Mouse (Mus musculus) CH12.LX (cell line): ENCODE data around the gene Atp8a2. TPM values are rescaled to one million over a fixed set of nuclear protein-coding genes. Genes with fewer than 3 reads are reported as not detected.

Source experiments
- DNase-seq: peaks from one replicate; pipeline ENCODE4 v3.0.0-alpha.2; 2013; ENCODE audit errors: extremely low read depth
- H3K27ac ChIP-seq: 2 replicates; pipeline ENCODE4 v1.5.1; 2012; ENCODE audit warnings: low read depth, mild to moderate bottlenecking, control low read depth, moderate library complexity; ENCODE audit not compliant: insufficient read depth
- H3K27me3 ChIP-seq: replicated peaks from 2 replicates; pipeline ENCODE3; 2012; ENCODE audit warnings: inconsistent platforms
- H3K36me3 ChIP-seq, 2 experiments: replicated peaks in 1 of 2; 2 replicates each; pipeline versions ENCODE3 to v1.6.1; 2012; ENCODE audit warnings: inconsistent platforms in 1 of 2, low read length in 1 of 2, mild to moderate bottlenecking in 1 of 2, mixed read lengths in 1 of 2, moderate library complexity in 1 of 2; ENCODE audit not compliant: control insufficient read depth in 1 of 2, insufficient read depth in 1 of 2
- H3K4me1 ChIP-seq, 2 experiments: 2 replicates each; pipeline ENCODE4 v1.6.1; 2012; ENCODE audit warnings: inconsistent platforms in 1 of 2, moderate library complexity in 1 of 2; ENCODE audit not compliant: insufficient read depth in 2 of 2, control insufficient read depth in 1 of 2
- H3K4me2 ChIP-seq: 2 replicates; pipeline ENCODE4 v1.6.1; 2012; ENCODE audit warnings: low read depth, mild to moderate bottlenecking, control low read depth; ENCODE audit not compliant: poor library complexity, insufficient read depth, severe bottlenecking
- H3K4me3 ChIP-seq, 3 experiments: fragments of 150-350 bp in 1 of 3; sonication (generic) in 1 of 3; replicated peaks in 1 of 3; 2 replicates each; pipeline versions ENCODE3 to v1.5.1; 2011 to 2012; ENCODE audit warnings: low read depth in 2 of 3, low read length in 2 of 3, mild to moderate bottlenecking in 2 of 3, moderate library complexity in 2 of 3, control low read depth in 1 of 3, improper control_type of control experiment in 1 of 3, inconsistent platforms in 1 of 3, mixed read lengths in 1 of 3; ENCODE audit not compliant: poor library complexity in 1 of 3
- H3K79me2 ChIP-seq: replicated peaks from 2 replicates; pipeline ENCODE4 v1.6.1; 2012; ENCODE audit warnings: mild to moderate bottlenecking, moderate library complexity; ENCODE audit not compliant: control insufficient read depth, poor library complexity, insufficient read depth, severe bottlenecking; ENCODE audit errors: extremely low read depth
- H3K9ac ChIP-seq: 2 replicates; pipeline ENCODE4 v1.6.1; 2012; ENCODE audit warnings: low read depth, mild to moderate bottlenecking, control low read depth, moderate library complexity; ENCODE audit not compliant: insufficient read depth
- H3K9me3 ChIP-seq: replicated peaks from 2 replicates; pipeline ENCODE3; 2012; ENCODE audit warnings: low read length, inconsistent platforms, mixed read lengths
- CHD1 ChIP-seq: IDR thresholded peaks from 2 replicates; pipeline ENCODE4 v1.6.1; 2012; ENCODE audit warnings: low read depth, low read length, improper control_type of control experiment, inconsistent platforms
- CHD2 ChIP-seq: IDR thresholded peaks from 2 replicates; pipeline ENCODE4 v1.6.1; 2011; ENCODE audit warnings: low read length, improper control_type of control experiment
- E2F4 ChIP-seq: IDR thresholded peaks from 2 replicates; pipeline ENCODE4 v1.6.1; 2011; ENCODE audit warnings: low read depth, low read length, improper control_type of control experiment; ENCODE audit not compliant: insufficient replicate concordance
- EP300 ChIP-seq: IDR thresholded peaks from 2 replicates; pipeline ENCODE4 v1.6.1; 2011; ENCODE audit warnings: low read length, improper control_type of control experiment
- HCFC1 ChIP-seq: IDR thresholded peaks from 2 replicates; pipeline ENCODE4 v1.6.1; 2012; ENCODE audit warnings: low read depth, mild to moderate bottlenecking, inconsistent platforms, low read length, improper control_type of control experiment
- MAX ChIP-seq: IDR thresholded peaks from 2 replicates; pipeline ENCODE4 v1.6.1; 2011; ENCODE audit warnings: low read length, improper control_type of control experiment
- MAZ ChIP-seq: IDR thresholded peaks from 2 replicates; pipeline ENCODE4 v1.6.1; 2012; ENCODE audit warnings: low read depth, mild to moderate bottlenecking, inconsistent platforms, low read length, improper control_type of control experiment, moderate library complexity
- MXI1 ChIP-seq: IDR thresholded peaks from 2 replicates; pipeline ENCODE4 v1.6.1; 2011; ENCODE audit warnings: mild to moderate bottlenecking, low read depth, low read length, improper control_type of control experiment
- MYC ChIP-seq: IDR thresholded peaks from 2 replicates; pipeline ENCODE4 v1.6.1; 2011; ENCODE audit warnings: low read depth, mild to moderate bottlenecking, improper control_type of control experiment, low read length
- NELFE ChIP-seq: IDR thresholded peaks from 2 replicates; pipeline ENCODE4 v1.6.1; 2011; ENCODE audit warnings: low read depth, low read length, improper control_type of control experiment
- PAX5 ChIP-seq: IDR thresholded peaks from 2 replicates; pipeline ENCODE4 v1.6.1; 2012; ENCODE audit warnings: low read length, inconsistent platforms, mixed read lengths
- RAD21 ChIP-seq: IDR thresholded peaks from 2 replicates; pipeline ENCODE4 v1.6.1; 2011; ENCODE audit warnings: low read depth, mild to moderate bottlenecking, low read length, improper control_type of control experiment, moderate library complexity
- TBP ChIP-seq: conservative IDR thresholded peaks from 2 replicates; pipeline ENCODE4 v1.6.1; 2011; ENCODE audit warnings: low read depth, low read length, improper control_type of control experiment
- TCF12 ChIP-seq: IDR thresholded peaks from 2 replicates; pipeline ENCODE4 v1.6.1; 2014; ENCODE audit warnings: low read depth, mild to moderate bottlenecking, inconsistent platforms, low read length, improper control_type of control experiment
- UBTF ChIP-seq: IDR thresholded peaks from 2 replicates; pipeline ENCODE4 v1.6.1; 2012; ENCODE audit warnings: low read depth, mild to moderate bottlenecking, inconsistent platforms, low read length, improper control_type of control experiment, moderate library complexity
- USF1 ChIP-seq: IDR thresholded peaks from 2 replicates; pipeline ENCODE4 v1.6.1; 2014; ENCODE audit warnings: low read depth, mild to moderate bottlenecking, inconsistent platforms, low read length, improper control_type of control experiment
- ZKSCAN1 ChIP-seq: IDR thresholded peaks from 2 replicates; pipeline ENCODE4 v1.6.1; 2012; ENCODE audit warnings: low read depth, inconsistent platforms, low read length, improper control_type of control experiment, borderline replicate concordance
- ZNF384 ChIP-seq: IDR thresholded peaks from 2 replicates; pipeline ENCODE4 v1.6.1; 2012; ENCODE audit warnings: low read depth, low read length, improper control_type of control experiment, inconsistent platforms
- dilution Hi-C: fragments of 300-500 bp; cut with MboI; formaldehyde crosslinking; loops from 2 replicates; pipeline ENCODE4 v1.14.3; 2020; ENCODE audit warnings: low sequenced_read_pairs; ENCODE audit not compliant: extremely low pct_unique_long_range_greater_than_20kb, extremely low pct_ligation_motif_present
- in situ Hi-C: fragments of 300-500 bp; cut with MboI; formaldehyde crosslinking; loops from 3 replicates; pipeline ENCODE4 v1.14.3; 2019; ENCODE audit warnings: low sequenced_read_pairs, low pct_ligation_motif_present, low pct_unique_long_range_greater_than_20kb, mixed read lengths
- polyA plus RNA-seq: library from polyadenylated mRNA; unstranded; fragments of >175 nt; gene quantifications from 2 replicates; pipeline ENCODE4 v1.2.1, GENCODE M21; 2012; ENCODE audit warnings: low read depth; ENCODE audit not compliant: insufficient read length
- total RNA-seq, 2 experiments: library from RNA; depleted of rRNA; stranded (reverse); fragments of 300-350 nt in 1 of 2; fragments of >200 nt in 1 of 2; gene quantifications; 2 replicates each; pipeline ENCODE4 v1.2.3; 2012 to 2014

The Atp8a2 gene
- total and polyA plus RNA-seq, 3 experiments: 0.15 to 0.29 (median 0.21) TPM

GRCm38 (mm10) chr14:59891491-59891890 is 305.5 kb downstream of the Atp8a2 start:
- in situ Hi-C loops (no loop called here), dilution Hi-C loops (no loop called here)
- no peak for DNase-seq
- Histone ChIP-seq H3K79me2 (no peaks in the 10 kb centered on the region), H3K4me1 (peaks cover 5 to 30% of the 10 kb centered on the region in 2 experiments; a peak in 3 of 4 replicates), H3K4me3 (no peak overlapping the region), H3K36me3 (no peaks in the 10 kb centered on the region), H3K9ac (no peak overlapping the region), H3K9me3 (no peaks in the 10 kb centered on the region), H3K27ac (no peak overlapping the region), H3K4me2 (no peak overlapping the region), H3K27me3 (no peaks in the 10 kb centered on the region)
- no peak for TF ChIP-seq RAD21
- no peak for TF ChIP-seq MYC
- no peak for TF ChIP-seq HCFC1

- DNase-seq: no peak
- in situ Hi-C loops: no loop called here
Observed at GRCm38 (mm10) chr14:59890818-59891217, 306.2 kb downstream of the Atp8a2 start.

GRCm38 (mm10) chr14:59890107-59890506 is 306.9 kb downstream of the Atp8a2 start:
- H3K4me1 ChIP-seq: peaks cover 5 to 21% of the 10 kb centered on the region in 2 experiments; a peak in 3 of 4 replicates
- H3K9ac ChIP-seq: no peak overlapping the region
- H3K79me2 ChIP-seq: no peaks in the 10 kb centered on the region
- in situ Hi-C loops (no loop called here), dilution Hi-C loops (no loop called here)
- no peaks in the 10 kb centered on the region for H3K36me3 ChIP-seq
- H3K27ac ChIP-seq: no peak overlapping the region
- no peak overlapping the region for H3K4me2 ChIP-seq
- no peak overlapping the region for H3K4me3 ChIP-seq
- TF ChIP-seq NELFE (no peak), ZKSCAN1 (no peak), TBP (no peak)
- H3K27me3 ChIP-seq: no peaks in the 10 kb centered on the region
- DNase-seq: no peak
- H3K9me3 ChIP-seq: no peaks in the 10 kb centered on the region

More at GRCm38 (mm10) chr14:59890818-59891217, 306.2 kb downstream of the Atp8a2 start:
- TF ChIP-seq MXI1 (no peak), TCF12 (no peak), PAX5 (no peak), ZNF384 (no peak), CHD1 (no peak), EP300 (no peak), USF1 (no peak), UBTF (no peak), MAZ (no peak), NELFE (no peak), MAX (no peak), E2F4 (no peak), ZKSCAN1 (no peak), CHD2 (no peak)
- no peak overlapping the region for H3K9ac ChIP-seq
- peaks cover 5 to 28% of the 10 kb centered on the region in 2 experiments; a peak in 3 of 4 replicates for H3K4me1 ChIP-seq
- H3K4me3 ChIP-seq: no peak overlapping the region
- H3K79me2 ChIP-seq: no peaks in the 10 kb centered on the region
- H3K27me3 ChIP-seq: no peaks in the 10 kb centered on the region
- no peaks in the 10 kb centered on the region for H3K36me3 ChIP-seq
- H3K4me2 ChIP-seq: no peak overlapping the region
- dilution Hi-C loops: no loop called here
- no peak overlapping the region for H3K27ac ChIP-seq
- H3K9me3 ChIP-seq: no peaks in the 10 kb centered on the region
